Mouse (Mus musculus): ENCODE measurements around the gene Ntrk3.

Ntrk3 gene

DNA sequence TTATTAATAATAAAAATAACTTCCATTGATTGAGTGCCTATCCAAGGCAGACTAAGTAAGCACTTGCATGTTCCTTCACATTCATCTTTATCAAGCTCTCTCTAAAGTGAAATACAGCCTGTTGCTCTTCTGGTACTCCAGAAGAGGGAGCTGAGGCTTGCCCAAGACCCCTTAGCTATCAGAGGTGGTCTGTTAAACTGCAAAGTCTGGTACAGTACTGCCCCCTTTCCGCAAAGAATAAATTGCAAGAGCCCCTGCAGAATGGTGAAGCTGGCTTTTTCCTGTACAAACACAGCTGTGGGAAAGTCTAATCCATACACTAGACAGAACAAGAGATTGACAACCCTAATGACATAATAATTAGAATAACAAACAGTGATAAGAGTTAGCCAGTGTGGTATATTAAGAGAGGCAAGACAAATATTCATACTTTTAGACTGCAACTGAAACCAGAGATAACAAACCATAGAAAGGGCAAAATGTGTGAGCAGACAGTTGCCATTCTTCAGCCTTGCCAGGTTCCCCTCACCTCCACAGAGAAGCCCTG, 470.3 kb downstream of the Ntrk3 start:
- ChIA-PET POLR2A (interaction anchor here in 2 of 4 experiments (0.7 to 1.1 kb wide), 2 partner anchors 301 to 318 kb away, joined by 3 read pairs; no protein-coding TSS in a partner anchor), CTCF (interaction anchor here (0.5 to 1.5 kb wide), 18 partner anchors 12 to 717 kb away, joined by 3 to 19 read pairs (median 6); no protein-coding TSS in a partner anchor)

GRCm38 (mm10) chr7:78264432-78265002, 473.3 kb downstream of the Ntrk3 start:
- CTCF ChIA-PET, result interaction anchor here in 1 of 4 experiments (0.5 kb wide), 1 partner anchor 511 kb away, joined by 4 read pairs; no protein-coding TSS in a partner anchor
- POLR2A ChIA-PET, result no interaction called here

DNA sequence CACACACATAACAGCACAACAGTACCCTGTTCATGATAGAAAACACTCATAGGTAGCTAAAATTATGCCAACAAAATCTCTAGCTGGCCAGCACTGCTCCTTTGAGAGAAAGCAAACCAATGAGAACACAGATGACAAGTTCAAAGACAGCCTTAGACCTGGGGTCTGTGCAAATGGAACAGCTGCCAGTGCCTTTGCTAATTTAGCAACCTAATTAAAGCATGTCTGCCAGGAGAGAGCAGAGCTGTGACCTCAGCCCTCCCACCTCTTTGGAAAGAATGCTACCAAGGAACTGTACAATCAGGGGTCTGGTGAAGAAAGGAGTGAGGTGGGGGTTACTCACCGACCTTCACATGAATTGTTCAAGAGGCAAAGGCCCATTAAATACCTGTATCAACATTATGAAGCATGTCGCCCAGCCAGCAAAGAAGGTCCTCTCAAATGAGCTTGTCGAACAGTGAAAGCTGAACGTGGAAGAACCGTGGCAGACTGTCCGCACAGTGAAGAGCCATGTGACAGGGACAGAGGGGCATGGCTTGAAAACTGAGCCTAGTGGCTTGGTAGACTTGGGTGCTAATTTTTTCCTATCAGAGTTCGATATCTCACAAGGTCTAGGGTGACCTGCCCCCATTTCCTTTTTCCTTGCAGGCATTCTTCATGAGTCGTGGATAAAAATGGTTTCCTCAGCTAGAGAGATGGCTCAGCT, 476.2 kb downstream of the Ntrk3 start:
- POLR2A ChIA-PET, result no interaction called here

DNA sequence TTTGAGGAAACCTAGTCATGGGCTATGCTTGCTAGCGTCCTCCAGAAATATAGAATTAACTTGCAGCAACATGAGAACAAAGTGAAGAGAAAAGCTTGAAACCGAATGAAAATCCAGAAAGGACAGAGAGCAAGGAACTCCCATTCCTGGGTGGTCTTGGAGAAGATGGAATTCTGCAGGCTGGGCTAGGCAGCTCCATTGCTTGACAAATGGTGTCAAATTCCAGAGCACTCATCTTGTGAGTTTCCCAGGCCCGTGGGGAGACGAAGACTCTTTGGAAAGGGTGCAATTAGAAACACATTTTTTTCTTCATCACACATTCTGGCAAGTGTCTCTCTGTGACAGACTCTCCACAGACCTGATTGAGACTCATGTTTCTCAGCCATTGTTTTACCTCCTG, 479.7 kb downstream of the Ntrk3 start:
- POLR2A ChIA-PET, result no interaction called here
- CTCF ChIA-PET, result no interaction called here

More for the DNA sequence above, 476.2 kb downstream of the Ntrk3 start:
- CTCF ChIA-PET, result interaction anchor here in 1 of 4 experiments (1.2 kb wide), 1 partner anchor 334 kb away, joined by 3 read pairs; no protein-coding TSS in a partner anchor

- CTCF ChIA-PET, result no interaction called here
- POLR2A ChIA-PET, result no interaction called here
These were observed 483.9 kb downstream of the Ntrk3 start for GRCm38 (mm10) chr7:78253777-78254385.

DNA sequence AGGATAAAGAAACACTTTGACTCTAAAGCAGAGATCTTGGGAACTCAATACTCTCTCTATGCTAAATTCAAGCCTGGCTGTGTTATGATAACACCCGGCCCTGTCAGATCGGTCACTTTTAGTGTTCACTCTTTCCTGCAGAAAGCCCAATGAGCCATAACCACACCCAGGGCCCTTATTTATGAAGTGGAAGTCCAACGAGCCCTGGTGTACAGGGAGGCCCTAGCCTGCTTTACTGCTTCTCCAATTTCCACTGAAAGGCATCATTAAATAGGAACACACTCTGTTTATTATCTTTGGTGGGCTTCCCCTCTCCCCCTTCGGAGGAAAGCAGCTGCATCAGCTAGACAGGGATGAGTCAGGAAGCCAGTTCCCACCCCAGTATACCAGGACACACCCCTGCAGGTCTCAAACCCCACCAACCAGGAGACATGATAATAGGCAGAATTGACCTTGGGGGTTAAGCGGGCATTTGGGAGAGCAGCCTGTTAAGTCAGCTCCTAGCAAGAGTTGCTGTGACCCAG, 489.6 kb downstream of the Ntrk3 start:
- ChIA-PET CTCF (interaction anchor here in 1 of 4 experiments (0.6 kb wide), 1 partner anchor 687 kb away, joined by 5 read pairs; no protein-coding TSS in a partner anchor), POLR2A (no interaction called here)

GRCm38 (mm10) chr7:78239012-78239411, 498.8 kb downstream of the Ntrk3 start:
- ChIA-PET CTCF (no interaction called here), POLR2A (no interaction called here)

GRCm38 (mm10) chr7:78221668-78222067, 516.1 kb downstream of the Ntrk3 start:
- ChIA-PET POLR2A (no interaction called here), CTCF (no interaction called here)

- POLR2A ChIA-PET, result no interaction called here
- CTCF ChIA-PET, result interaction anchor here in 2 of 4 experiments (0.6 to 0.7 kb wide), 2 partner anchors 346 to 893 kb away, joined by 3 read pairs; no protein-coding TSS in a partner anchor
These were observed 516.9 kb downstream of the Ntrk3 start for GRCm38 (mm10) chr7:78220949-78221348.

GRCm38 (mm10) chr7:78190931-78191653, 546.7 kb downstream of the Ntrk3 start:
- POLR2A ChIA-PET, result interaction anchor here in 1 of 4 experiments (0.6 kb wide), 1 partner anchor 27 kb away, joined by 5 read pairs; no protein-coding TSS in a partner anchor
- CTCF ChIA-PET, result no interaction called here

- CTCF ChIA-PET, result no interaction called here
- POLR2A ChIA-PET, result no interaction called here
These were observed 552.2 kb downstream of the Ntrk3 start for GRCm38 (mm10) chr7:78185578-78185977.

- CTCF ChIA-PET, result no interaction called here
- POLR2A ChIA-PET, result no interaction called here
These were observed 554.4 kb downstream of the Ntrk3 start for GRCm38 (mm10) chr7:78183396-78183795.

DNA sequence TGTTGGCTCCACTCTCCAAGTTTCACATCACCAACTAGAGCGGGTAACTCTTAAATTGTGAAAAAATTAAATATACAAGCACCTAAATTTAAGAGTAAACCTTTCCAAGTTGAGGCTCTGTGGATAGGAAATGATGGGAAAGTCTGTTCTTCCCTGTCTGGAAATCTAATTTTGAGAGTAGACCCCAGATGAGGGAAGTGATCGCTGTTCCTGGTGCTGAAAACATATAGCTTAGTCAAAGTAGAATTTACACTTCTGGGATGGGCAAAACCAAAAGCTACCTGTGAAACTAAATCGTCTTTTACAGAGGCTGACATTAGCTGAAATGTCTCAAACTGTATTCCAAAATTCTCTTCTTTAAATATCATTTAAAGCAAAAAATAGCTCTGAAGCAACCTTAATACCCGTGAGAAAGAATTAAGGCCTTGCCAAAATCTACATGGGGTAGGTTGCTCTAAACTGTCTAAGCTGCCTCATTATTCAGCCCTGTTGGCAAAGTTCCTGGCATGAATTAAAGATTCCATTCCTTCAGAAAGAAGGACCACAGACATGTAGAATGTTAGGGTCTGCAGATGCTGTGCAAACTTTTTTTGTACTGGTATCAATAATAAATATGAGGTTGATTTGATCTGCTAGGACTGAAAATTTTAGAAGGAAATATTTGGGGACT, 557.7 kb downstream of the Ntrk3 start:
- CTCF ChIA-PET, result interaction anchor here in 1 of 4 experiments (0.7 kb wide), 1 partner anchor 32 kb away, joined by 3 read pairs; no protein-coding TSS in a partner anchor

GRCm38 (mm10) chr7:78172267-78172955, 565.4 kb downstream of the Ntrk3 start:
- POLR2A ChIA-PET, result no interaction called here
- CTCF ChIA-PET, result no interaction called here

More for the DNA sequence above, 557.7 kb downstream of the Ntrk3 start:
- POLR2A ChIA-PET, result no interaction called here

DNA sequence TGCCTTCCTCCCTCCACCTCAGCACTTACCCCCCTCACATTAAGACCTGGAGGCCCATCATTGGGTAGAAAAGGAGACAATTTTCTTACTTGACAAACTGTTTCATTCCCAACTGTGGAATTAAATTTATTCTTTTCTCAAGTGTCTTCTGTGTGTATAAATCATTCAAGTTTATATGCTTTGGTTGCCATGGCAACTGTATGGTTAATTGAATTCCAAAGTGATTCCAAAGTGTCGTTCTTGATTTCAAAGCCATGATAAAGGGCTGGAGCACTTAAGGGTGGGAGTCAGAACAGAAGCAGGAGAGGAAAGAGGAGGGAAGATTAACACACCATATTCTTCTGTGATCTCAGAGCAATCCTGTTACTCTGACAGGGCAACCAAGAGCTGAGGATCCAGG, 572.3 kb downstream of the Ntrk3 start:
- ChIA-PET CTCF (no interaction called here), POLR2A (no interaction called here)

DNA sequence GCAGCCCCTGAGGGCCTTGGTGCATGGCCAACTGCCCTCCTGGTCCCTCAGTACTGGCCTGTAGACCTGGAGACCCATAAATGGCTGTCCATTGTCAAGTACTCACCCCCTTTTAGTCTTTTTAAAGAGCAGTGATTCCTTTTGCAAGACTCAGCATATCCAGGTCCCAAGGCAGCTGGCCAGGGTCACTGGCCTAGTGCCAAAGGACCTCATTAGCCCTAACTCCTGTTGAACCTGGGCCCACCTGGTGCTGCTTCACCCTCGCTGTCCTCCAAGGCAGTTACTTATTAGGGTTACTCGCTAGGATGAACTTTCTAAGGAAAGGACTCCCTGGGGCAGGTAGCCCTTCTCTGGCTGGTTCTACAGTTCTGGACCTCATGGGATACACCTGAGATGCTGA, 579.9 kb downstream of the Ntrk3 start:
- ChIA-PET POLR2A (interaction anchor here in 1 of 4 experiments (0.9 kb wide), 1 partner anchor 9 kb away, joined by 3 read pairs; no protein-coding TSS in a partner anchor), CTCF (no interaction called here)

DNA sequence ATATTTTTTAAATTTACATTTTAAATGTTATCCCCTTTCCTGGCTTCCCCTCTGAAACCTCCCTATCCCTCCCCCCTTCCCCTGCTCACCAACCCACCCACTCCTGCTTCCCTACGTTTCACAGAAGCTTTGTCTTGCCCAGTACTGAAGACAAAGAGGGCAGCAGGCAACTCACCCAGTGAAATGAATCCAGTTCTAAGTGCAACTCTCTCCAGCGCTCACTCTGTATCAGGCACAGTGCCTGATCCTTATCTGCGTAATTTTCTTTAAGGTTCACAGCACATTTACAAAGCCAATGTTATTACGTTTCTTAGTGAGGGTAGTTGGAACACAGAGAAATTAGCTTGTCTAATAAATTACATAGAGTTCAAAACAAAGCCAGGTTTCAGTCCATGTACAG, 592.6 kb downstream of the Ntrk3 start:
- CTCF ChIA-PET, result no interaction called here
- POLR2A ChIA-PET, result no interaction called here

DNA sequence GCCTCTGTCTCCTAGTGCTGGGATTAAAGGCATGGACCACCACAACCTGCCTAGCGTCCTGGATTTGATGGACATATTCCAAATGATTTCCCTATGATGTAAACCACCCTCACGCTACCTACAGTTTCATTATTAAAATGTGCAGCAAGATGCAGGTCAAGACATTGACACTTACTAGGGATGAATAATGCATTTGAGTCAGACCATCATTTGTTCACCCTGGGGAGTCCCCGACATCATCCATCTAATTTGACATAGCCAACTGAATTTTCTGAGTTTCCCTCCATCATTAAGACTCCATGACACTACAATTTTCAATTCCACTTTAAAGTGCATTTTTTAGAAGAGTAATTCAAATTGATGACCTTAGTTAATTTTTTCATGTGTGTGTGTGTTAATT, 593.0 kb downstream of the Ntrk3 start:
- POLR2A ChIA-PET, result no interaction called here
- CTCF ChIA-PET, result no interaction called here
